Mouse (Mus musculus) colon, adult 2 months (tissue): ENCODE measurements around the gene Zfp68. TPM values are rescaled to one million over a fixed set of nuclear protein-coding genes. Genes with fewer than 3 reads are reported as not detected.

Experiments
- polyA plus RNA-seq: library from polyadenylated mRNA; depleted of rRNA; stranded (reverse); fragments of >200 nt; gene quantifications from 2 replicates; pipeline ENCODE4 v1.2.3, GENCODE M21; 2012; rRNA removed

The Zfp68 gene
- polyA plus RNA-seq: 3.1 and 4.0 TPM in 2 replicates

DNA sequence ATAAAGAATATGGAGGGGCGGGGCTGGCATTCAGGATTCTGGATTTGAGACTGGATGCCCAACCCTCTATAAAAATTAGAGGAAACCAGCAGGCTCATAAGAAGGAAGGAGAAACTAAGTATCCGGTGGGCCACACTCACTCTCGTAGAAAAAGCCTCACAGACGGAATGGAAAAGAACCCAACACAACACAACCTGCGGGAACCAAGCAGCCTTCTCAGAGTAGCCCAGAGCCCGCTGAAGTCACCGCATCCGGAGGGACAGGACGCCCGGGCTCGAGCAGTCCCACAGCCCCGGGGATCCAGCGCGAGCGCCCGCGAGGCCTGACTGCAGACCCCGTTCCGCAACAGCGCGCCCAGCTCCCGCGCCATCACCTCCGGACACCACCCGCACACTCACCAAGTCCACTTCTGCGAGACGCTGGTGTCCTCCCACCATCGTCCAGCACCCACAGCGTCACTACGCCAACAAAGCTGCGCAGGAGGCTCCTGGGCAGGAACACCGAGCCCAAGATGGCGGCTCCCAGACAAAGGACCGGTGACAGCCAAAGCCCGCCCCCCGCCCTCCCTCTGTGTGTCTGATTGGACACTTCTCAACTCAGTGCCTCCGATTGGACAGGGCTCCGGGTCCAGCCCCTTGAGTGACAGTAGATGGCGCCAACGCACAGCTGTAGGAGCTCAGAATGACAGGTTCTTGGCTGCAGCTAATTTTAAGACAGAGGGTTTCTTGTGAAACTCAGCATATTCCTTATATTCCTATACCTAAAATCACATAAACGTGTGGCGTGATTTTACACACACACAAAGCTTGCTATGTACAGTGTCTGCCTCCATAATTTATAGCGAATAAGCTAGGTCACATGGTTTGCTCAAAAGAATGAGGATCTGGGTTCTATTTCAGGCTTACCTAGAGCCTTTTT is at the start of gene Zfp68:
Gene Zfp68, minus strand, starts transcription at position 551 of the 918 bp plus-strand sequence.

DNA sequence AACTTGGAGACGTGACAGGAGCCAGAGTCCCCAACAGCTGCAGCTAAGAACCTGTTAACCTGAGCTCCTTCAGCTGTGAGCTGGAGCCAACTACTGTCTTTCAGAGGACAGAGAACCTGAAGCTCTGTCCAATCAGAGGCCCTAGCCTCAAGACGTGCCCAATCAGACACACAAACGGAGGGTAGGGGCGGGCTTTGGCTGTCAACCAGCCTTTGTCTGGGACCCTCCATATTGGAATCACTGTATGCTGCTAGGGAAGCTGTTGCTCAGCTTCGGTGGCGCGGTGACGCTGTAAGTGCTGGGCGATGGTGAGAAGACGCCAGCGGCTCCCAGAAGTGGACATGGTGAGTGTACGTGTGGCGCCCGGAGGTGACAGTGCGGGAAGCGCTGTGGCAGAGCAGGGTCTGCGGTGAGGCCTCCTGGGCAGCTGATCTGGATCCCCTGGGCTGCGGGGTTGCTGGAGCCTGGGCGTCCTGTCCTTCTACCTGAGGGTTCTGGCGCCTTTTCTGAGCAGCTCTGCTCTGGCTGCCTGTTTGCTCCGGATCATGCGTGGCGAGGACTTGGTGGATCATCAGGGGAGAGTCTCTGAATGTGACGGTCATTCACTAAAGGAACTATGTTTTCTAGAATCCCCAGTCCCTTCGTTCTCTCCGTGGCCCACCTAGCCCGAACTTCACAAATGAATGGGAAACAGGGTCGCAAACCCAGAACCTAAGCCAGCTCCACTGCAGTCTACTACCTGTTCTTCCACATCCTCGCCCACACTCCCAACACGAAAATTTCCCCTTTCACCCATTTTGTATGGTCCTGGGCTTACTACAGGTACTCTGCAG is 3.3 kb upstream of the Zfp68 start, which contains the start of gene A430033K04Rik:
Gene A430033K04Rik, plus strand, starts transcription at position 215 of the 833 bp plus-strand sequence.

DNA sequence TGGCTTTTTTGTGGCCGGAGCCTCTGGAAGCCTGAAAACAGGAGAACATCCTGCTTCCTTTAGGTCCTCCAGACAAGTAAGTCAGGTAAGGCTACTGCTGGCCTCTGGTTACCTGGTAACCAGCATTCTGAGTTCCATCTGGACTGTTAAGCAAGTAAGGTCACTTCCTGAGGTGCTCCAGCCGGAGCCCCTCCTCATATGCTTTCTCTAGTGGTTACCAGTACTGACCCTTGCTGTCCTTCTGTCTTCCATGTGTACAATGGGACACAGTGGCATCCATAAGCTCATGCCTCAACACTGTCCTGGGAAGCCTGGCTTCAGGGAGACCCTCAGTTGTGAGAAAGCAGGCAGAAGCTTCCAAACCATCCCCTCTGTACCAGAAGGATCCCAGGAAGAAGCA is 54.9 kb downstream of the Zfp68 start, which contains the start of gene 1700123K08Rik:
Gene 1700123K08Rik, minus strand, starts transcription at position 101 of the 400 bp plus-strand sequence.

Other genes starting within 250 kb of the Zfp68 start
- gene Zfp157, start 178.3 kb downstream of the Zfp68 start, polyA plus RNA-seq: 1.6 TPM in 2 replicates
- not detected in 2 replicates for gene 1700123K08Rik, start 55.0 kb downstream of the Zfp68 start, polyA plus RNA-seq
- 1.2 and 1.5 TPM in 2 replicates for gene A430033K04Rik, start 3.1 kb upstream of the Zfp68 start, polyA plus RNA-seq
- 7.2 and 7.4 TPM in 2 replicates for gene Fam20c, start 134.8 kb upstream of the Zfp68 start, polyA plus RNA-seq
- gene Gm5294, start 200.3 kb upstream of the Zfp68 start, polyA plus RNA-seq: not detected in 2 replicates